Mouse (Mus musculus) gastrocnemius, postnatal 10 days (tissue): Measurements from ENCODE around the gene Fndc5. TPM values are rescaled to one million over a fixed set of nuclear protein-coding genes. Genes with fewer than 3 reads are reported as not detected.

Experiments
- DNase-seq: peaks from one replicate; pipeline ENCODE4 v3.0.0; 2021; ENCODE audit warnings: mixed read lengths
- long read RNA-seq, 2 experiments: library from polyadenylated mRNA; stranded (forward); transcript quantifications; one replicate each; pipeline ENCODE4 v2.0.0; 2021
- total RNA-seq, 2 experiments: library from RNA; stranded (reverse); gene quantifications; 2 replicates each; pipeline ENCODE4 v1.2.3; 2021

Gene Fndc5
- 10 to 100 TPM; 33.6 to 37.4 TPM for total RNA-seq
- long read RNA-seq, experiment 1, transcript Fndc5-201 (6 exons, 2,763 nt), result major isoform, 38 of 51 reads
- long read RNA-seq, experiment 1, partial matches to known transcripts, result 2 of 51 reads
- long read RNA-seq, experiment 1, other reads (novel, unspliced or antisense), result 11 of 51 reads
- long read RNA-seq, experiment 2, transcript Fndc5-201 (6 exons, 2,763 nt), result major isoform, 50 of 69 reads
- long read RNA-seq, experiment 2, partial matches to known transcripts, result 5 of 69 reads
- long read RNA-seq, experiment 2, other reads (novel, unspliced or antisense), result 14 of 69 reads

DNA sequence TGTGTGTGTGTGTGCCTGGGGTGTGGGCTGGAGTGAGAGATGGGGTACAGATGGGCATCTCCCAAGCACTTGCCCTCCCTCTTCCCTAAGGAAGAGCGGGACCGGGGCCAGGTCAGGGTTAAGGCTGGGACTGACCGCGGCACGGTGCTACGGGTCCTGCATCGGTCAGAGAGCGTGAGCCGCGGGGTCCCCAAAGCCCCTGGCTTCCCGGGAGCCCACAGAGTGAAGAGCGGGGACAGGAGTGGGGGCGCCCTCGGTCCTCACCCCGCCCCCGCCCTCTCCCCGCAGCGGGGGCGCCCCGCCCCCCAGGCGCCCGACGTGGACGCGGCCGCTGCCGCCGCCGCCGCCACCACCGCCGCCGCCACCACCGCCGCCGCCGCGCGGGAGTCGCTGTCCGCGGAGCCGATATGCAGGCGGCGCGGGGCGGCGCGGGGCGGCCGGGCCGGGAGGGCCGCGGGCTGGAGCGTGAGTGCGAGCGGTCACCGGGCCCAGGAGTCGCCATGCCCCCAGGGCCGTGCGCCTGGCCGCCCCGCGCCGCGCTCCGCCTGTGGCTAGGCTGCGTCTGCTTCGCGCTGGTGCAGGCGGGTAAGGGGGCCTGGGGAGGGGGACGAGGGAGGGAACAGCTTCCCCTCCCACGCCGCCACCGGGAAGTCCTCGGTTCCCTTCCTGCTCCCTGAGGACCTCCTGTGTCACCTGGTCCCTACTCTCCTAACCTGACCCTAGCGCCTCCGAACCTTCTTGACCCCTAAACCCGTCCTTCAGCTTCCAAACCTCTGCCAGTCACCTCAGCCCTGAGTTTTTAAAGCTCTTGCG, at the start of gene Fndc5:
Gene Fndc5, plus strand, starts transcription at position 421 of the 813 bp plus-strand sequence.
- DNase-seq, result no peak

DNA sequence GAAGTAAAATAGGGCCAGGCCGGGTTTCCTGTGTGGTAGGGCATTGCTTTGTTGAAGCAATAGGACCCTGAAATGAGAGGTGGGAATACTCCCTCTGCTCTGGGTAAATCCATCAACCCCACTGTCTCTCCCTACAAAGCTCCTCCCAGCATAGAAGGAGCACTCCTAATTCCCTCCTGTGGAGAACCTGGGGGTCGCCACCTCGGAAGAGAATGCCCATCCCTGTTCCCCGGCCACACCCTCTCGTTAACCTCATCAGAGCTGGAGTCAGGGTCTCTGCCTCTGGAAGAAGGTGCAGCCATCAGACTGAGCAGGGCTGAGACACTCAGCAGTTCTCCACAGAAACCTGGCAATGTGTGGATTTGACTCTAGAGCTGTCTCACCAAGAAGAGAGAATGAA, 48.9 kb upstream of the Fndc5 start:
- no peak for DNase-seq

DNA sequence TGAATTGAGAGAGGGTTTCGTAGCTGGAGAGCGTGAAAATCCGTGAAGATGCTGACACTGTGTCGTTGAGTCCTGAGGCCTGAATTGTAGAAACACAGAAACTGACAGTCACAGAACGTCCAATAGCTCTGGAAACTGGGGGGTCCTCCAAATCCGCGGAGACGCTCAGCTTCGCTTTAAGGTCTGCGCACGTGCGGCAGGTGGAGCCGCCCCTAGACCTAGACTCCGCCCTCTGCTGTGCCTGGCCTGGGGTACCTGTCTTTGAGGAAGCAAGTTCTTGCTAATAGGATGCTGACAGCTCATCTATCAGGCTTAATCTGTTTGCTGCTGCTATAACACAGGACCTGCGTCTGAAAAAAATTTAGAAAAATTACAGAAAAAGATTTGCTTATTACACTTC, 41.5 kb upstream of the Fndc5 start:
- no peak for DNase-seq

DNA sequence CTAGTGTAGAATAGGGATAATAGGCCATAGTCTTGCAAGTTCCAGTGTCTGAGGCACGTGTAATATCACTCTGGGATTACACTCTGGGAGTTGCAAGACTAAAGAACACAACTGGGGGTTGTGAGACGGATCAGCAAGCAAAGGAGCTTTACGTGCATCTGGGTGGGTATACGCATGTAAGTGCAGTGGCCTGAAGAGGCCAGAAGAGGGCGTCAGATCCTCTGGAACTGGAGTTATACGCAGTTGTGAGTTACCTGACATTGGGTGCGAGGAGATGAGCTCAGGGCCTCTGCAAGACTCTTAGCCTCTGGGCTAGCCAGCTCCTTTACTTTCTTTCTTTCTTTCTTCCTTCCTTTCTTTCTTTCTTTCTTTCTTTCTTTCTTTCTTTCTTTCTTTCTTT, 39.8 kb upstream of the Fndc5 start:
- no peak for DNase-seq

DNA sequence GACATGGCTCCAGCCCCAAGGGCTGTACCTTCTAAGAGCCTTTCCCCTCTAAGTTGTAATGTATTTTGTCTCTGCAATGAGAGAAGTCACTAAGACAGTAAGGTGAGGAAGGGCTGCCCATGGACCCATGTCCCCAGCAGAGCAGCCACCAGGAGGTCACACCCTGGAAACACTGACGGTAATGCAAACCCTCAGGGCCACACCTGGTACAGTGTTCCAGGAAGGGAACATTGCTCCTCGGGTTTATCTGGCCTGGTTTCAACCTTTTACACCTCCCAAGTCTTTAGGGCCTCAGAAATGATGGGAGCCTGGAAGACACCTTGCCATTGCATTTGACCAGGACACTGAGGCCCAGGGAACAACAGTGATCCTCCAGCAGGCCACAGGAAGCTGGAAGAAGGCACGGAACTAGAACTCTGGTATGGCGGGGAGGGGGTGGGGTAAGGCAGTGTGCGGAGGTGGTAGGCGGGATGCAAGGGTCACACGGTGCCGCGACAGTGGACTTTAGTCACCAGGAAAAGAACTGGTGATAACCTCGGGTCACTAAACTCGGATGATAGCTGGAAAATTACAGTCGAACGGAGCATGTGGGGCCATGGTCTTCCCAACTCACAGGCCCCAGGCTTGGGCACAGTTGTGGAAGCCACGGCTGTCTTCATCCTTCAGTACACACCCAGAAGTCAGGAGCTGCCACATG, 34.5 kb upstream of the Fndc5 start:
- DNase-seq, result no peak

DNA sequence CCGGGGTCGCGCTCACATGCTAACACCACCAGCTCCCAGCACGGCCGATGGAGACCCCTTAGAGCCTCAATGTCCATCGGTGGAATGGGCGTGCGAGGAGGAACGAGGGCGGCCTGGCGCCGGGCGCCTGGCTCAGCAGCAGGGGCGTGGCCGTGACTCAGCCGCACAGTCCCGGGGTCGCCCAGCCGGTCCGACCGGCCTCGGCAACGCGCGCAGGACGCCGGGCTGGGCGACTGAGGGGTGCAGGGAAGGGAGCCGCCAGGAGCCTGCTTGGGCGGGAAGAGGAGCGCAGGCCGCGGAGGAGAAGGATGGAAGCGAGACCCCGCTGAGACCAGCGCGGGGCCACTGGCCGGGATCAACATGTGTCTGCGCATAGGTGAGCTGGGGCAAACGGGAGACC, 31.4 kb upstream of the Fndc5 start, which contains the start of gene Tmem54:
Gene Tmem54, plus strand, starts transcription at position 193 of the 400 bp plus-strand sequence.
- DNase-seq, result no peak

DNA sequence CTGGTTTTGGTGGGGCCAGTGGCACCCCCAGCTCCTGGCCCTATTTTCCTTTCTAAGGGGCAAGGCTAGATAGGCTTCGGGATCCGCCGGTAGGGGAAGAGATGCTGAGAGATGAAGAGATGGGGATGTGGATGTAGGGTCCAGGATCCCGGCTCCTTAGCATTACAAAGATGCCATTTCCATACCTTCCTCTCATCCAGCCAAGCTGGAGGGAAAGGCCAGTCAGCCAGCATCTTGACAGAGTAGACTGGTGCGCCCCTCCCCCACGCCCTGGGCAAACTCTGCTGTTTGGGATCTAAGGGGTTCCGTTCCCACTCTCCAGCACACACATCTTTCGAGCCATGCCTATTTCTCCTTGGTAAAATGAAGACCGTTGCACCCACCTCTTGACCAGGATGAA, 30.7 kb upstream of the Fndc5 start:
- no peak for DNase-seq

DNA sequence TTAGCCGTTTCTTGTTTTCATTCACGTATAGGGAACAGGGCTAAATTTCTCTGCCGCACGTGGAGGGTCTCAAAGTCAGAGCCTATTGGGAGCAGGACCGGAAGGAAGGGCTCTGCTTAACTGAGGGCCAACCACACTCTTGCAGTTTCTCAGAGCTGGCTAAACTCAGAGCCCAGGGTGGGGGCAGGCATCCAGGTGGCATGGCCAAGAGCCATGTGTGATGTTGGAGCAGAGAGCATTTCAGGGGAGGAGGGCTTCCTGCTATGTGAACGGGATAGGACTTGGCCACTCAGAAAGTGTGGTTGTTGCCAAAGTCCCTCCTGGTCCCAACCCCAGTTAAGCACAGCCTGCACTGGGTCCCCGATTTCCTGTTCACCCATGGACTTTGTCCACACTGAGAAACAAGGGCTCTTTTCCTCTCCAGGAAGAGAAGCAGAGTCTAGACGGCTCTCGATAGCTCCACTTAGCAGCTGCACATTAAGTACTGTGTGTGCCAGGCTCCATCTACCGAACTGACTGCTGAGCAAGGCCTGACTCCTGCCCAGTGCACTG, 29.4 kb upstream of the Fndc5 start:
- no peak for DNase-seq

DNA sequence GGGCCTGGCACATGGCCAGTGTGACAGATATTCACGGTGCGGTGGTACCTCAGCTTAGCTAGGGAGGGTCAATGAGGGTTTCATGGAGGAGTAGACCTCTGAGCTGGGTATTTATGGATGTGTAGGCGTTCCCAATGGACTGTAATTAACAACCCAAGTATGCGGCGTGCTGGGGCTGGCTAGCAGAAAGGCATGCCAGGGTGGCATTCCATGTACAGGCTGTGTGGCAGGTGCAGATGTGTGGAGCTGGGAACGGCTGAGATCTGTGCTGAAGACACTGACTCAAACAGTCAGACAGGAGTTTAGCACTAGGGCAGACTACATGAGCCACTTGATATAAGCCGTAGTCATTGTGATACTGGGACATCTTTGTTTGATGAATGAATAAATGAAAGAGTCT, 28.2 kb upstream of the Fndc5 start:
- DNase-seq, result no peak

DNA sequence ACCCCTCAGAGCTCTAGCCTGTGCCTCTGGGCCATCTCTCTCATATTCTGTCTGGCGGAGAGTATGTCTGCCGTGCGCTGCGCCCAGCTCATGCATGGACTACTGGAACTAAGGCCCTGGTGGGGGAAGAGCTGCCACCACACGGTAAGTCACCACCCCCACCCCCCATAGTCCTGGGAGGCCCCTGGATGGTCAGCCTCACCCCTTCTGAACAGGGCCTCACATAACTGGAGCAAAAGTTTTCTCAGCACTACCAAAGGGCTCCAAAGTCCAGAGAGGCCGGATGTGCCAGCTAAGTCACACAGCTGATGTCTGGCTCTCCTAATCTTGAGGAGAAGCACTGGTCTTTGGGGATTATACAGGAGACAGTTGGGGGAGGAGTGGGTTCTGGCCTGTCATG, 26.0 kb upstream of the Fndc5 start:
- DNase-seq, result no peak

DNA sequence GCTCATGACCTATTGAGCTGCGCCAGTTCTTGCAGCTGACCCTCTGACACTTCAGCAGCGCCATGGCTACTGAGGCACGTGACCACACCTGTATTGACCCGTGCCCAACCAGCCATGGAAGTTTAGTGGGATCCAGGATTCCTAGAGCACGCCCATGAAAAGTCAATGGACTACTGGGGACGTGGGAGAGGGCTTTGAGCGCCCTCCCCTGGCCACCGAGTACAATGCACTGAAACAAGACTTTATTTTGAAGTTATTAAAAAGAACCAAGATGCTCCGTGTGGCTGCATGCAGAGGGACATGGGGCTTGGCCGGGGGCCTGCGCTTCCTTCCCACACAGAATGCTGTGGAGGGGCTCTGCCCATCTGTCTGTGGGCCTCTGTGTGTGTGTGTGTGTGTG, 25.4 kb upstream of the Fndc5 start:
- DNase-seq, result no peak

DNA sequence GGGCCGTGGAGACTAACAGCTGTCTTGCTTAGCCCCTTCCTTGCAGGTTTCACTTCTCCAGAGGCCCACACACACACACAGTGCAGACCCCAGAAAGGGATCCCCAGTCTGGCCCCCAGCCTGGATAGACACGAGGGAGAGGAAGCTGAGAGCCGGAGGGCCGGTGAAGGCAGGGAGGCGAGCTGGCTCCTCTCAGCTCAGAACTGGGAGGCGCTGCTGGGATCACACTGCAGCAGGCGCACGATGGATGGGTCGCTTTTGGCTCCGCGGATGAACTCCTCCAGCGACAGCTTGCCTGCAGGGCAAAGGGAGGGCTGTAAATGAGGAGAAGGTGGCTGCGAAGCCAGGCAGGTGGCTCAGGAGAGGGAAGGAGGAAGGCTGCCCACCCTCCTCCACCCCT, 24.6 kb upstream of the Fndc5 start:
- no peak for DNase-seq

DNA sequence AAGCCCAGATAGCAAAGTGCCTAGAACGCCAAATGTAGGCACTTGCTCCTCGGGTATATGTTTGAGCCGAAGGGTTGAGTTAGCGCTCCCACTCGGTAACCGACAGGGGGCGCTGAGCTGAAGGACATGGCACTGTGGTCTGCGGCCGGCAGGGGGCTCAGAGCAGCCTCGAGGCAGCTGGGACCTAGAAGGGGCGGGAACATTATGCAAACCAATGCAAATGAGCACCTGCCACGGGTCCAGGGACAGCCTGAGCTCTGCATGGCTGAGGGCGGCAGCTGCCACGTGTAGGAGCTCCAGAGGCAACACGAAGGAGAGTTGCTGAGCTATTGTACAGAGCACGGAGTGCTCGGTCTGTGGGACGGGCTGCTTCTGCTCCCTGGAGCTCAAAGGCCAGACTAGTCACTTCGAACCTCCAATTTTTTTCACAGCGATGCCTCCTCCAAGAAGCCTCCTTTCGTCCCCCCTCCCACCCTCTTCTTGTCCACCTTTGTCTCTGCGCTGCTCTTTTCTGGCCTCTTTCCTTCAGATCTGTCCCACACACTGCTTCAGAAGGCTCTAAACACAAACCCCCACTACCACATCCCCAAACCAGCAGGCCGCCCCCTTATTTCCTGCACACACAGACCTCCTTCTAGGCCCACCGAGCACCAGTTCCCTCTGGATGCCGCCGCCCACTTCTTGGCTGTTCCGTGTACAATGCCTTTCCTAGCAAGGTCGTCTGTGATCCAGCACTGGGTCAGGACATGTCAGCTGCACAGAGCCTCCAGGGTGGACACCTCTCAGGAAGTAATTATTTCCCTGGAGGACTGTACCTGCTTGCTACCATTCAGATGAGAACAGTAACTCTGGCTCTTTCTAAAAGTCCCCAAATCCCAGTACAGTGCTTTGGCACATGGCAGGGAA, 23.5 kb upstream of the Fndc5 start:
- DNase-seq, result peak; percentile 76

DNA sequence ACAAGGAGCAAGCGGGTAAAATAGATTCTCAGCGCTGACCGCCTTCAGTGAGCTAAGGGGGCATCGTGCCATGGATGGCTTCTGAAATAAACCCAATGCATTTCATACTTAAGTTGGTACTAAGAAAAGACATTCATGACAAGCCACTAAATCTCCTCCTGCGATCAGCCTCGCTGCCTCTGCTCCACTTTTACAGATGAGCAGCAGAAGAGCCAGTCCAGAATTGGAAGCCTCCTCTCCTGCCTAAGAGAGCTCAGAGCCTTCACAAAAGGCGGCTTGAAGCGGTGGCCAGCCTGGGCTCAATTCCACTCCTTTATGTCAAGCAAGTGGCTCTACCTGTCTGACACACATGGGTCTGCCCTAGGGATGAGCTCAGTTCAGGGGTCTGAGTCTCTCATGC, 20.1 kb upstream of the Fndc5 start:
- DNase-seq, result no peak

DNA sequence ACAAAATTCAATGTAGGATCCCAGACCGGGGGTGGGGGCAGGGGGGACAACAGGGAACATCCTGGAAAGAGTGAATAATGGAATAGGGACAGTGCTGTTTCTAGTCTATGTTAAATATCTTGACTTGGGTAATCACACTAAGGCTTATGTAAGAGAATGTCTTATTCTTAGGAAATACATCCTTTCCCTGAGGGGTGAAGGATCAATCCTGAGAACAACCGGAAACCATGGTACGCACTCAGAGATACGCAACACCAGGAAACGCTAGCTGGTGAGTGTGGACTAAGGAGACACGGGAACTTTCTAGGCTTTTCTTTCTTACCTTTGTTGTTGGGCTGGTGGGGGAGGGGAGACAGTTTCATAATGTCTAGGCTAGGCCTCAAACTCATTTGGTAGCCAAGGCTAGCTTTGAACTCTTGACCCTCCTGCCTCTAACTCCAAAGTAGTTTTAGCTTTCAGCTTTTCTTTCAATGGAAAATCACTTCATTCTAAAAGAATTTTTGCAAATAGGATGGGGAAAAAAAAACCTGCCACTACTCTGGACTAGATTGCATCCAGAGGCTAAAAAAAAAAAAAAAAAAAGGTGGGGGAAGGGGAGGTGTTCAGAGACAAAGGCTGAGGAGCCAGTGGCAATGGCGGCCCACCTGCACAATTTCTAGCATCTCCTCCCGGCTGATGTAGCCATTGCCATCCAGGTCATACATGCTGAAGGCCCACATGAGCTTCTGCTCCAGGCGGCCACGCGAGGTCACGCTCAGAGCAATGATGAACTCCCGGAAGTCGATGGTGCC, 18.9 kb upstream of the Fndc5 start:
- DNase-seq, result no peak

DNA sequence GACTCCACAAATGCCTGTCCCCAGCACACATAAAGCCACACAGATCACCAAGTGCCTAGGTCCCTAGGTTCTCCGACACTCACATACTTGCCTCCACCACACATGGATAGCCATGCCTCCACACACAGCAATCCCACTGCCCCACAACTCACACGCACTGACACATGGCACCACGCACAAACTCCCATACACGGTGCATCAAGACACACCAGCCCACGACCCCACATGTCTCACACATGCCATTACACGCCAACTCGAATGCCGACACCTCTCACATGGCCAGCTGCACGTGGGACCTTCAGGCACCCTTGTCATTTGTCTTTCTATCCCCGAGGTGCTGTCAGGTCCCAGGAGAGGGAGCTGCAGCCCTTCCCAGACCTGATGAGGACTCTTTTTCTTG, 17.1 kb upstream of the Fndc5 start:
- no peak for DNase-seq

DNA sequence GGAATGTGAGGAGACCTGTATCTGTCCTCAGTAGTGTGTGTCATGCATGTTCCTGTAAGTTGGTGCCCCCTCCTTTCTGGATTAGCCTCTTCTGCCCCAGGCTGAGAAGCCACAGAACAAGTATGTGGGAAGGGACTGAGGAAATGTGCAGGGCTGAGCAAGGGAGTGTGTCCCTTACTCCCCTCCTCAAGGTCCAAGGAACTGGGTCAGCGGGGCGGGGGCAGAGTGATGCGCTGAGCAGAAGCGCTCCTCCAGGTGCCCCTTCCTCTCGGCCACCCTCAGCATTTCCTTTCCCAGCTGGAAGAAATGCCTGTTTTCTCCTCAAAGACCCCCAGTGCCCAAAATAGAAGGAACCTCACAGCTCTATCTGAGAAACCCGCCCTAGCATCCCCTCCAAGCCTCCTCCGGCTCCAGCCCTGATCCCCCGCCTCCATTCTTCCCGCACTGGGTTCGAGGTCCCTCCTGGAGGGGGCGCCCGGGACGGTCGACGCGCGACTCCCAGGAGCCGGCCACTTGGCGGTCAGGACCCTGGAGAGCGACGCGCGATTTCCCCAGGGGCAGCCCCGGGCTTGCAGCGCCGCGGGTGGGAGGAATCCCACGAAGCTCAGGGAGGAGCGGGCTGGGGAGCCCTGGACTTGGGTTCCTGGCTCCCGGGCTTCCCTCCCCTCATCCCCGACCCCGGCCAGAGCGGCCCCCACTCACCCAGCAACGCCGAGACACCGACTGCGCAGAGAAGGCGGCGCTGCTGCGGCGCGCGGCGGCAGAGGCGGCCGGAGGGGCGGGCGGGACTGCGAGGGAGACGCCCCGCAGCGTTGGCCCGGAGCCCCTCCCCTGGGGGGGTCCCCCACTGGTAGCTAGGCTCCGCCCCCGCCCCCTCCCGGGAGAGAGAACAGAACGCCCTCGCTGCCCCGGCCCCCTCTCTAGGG, 16.0 kb upstream of the Fndc5 start:
- DNase-seq, result peak; percentile 80

DNA sequence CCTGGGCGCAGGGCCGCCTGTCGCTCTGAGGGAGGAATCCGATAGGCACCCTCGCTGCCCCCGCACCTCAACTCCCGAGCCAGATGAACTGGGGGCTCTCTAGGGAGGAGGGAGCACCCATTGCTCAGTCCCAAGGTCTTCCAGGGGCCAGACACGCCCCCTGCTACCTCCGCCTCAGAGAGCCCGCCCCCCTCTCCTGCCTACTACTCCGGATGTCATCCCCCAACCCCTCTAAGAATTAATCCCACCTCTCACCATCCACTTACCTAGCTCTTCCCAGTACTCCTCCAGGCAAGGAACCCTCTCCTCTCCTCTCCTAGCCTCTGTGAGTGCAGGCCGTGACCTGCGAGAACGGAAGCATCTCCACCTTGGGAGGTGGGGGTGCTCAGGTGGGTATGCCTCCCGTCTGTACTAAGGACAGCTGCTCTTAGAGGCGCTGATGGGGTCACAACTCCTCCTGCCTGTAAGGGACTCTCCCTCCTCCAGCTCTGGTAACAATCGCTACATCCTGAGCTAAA, 15.2 kb upstream of the Fndc5 start, which contains the start of gene Hpca:
Gene Hpca, minus strand, starts transcription at position 468 of the 518 bp plus-strand sequence.
- no peak for DNase-seq

DNA sequence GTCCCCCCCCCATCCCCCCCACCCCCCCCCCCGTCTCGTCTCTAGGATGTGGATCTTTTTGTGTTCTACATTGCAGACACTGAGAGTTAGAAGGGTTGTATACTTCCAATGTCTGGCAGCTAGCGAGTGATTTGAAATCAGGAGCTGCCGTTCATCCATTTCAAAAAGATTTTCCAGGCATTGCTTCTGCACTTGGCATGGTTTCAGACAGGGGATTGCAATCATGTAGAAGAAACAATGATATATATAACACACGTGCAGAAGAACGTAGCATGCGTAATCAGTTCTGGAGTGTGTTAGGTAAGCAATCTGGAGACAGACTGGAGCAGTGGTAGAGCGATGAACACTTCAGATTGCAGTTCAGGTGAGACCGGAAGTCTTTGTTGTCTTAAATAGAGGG, 14.7 kb upstream of the Fndc5 start:
- DNase-seq, result no peak
